Mouse (Mus musculus): ENCODE results near the gene Gpx8.

Gpx8 gene

DNA sequence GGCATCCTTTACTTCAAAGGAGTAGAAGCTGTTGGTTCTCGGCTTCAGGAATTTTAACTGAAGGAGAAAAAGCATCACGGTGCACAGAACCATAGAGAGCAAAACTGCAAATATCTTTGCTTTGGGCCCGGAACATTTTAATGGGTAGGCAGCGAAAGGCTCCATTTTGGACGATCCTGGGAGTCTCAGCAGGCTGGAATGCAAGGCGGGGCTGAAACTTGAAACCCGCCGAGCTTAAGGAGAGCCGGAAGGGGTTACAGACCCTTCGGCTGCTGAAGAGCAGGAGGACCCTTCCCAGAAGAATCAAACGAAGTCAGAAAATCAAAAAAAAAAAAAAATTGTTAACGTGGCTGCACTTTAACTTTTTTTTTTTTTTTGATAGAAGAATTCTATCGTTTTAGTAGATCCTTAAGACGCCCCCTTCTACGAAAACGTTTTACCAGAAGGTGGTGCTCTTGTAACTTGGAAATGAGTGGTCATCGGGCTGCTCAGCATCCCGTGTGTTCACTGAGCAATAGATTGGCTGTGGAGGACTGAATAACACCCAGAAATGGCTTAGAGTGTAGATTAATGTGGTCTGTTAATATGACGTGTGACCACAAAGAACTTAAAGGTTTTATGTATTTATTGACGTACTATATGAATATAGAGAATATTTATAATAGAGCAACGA lies at the start of gene Gpx8:
Gpx8 (minus strand) TSS at position 200 of the 673 bp plus-strand sequence.
- in situ Hi-C loops (cut with MboI, MseI): loop anchor here (5.0 to 10.0 kb wide), 3 partner anchors 182 to 211 kb away; no protein-coding TSS in a partner anchor

- in situ Hi-C loops (cut with MboI, MseI): loop anchor here in 1 of 2 experiments (10.0 kb wide), 1 partner anchor 1920 kb away; no protein-coding TSS in a partner anchor
These were observed 48.4 kb upstream of the Gpx8 start for GRCm38 (mm10) chr13:113094618-113095017.

- in situ Hi-C loops (cut with MboI, MseI): loop anchor here in 1 of 2 experiments (10.0 kb wide), 1 partner anchor 1916 kb away; no protein-coding TSS in a partner anchor
These were observed 44.3 kb upstream of the Gpx8 start for GRCm38 (mm10) chr13:113090489-113090888.

DNA sequence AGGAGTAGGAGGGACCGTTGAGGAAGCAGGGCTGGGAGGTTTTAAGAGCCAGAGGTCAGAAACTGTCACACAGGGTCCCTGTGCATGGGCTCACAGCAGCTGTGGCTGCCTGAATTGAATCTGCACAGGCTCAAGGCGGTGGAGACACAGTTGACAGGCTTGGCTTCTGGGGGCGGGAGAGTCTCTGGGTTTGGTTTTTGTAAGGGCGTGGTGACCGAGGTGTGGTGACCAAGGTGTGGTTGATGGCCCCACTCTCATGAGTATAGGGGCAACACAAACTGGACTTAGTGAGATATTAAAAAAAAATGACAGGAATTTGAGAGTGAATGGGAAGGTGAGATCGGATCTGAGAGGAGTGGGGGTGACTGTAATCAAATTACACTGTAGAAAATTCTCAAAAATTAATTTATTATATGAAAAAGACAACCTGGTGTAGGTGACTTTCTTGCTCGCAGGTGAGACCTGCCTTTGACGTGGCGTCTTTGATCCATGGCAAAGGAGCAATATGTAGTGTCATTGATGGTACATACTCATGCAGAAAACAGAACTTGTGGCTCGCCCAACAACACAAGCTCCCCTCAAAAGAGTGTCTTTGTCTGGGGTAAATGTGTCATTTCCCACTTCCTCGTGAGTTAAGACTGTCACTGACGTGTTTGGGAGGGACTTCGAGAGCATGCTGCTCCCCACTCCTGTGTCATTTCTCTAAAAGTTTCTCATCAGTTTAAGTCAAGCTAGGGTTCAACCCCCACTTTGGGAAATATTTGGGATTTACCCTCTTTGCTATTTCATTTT lies 41.2 kb upstream of the Gpx8 start:
- in situ Hi-C loops (cut with MboI, MseI): loop anchor here in 1 of 2 experiments (10.0 kb wide), 1 partner anchor 347 kb away; no protein-coding TSS in a partner anchor

- in situ Hi-C loops (cut with MboI, MseI): loop anchor here in 1 of 2 experiments (10.0 kb wide), 1 partner anchor 350 kb away; no protein-coding TSS in a partner anchor
These were observed 38.5 kb upstream of the Gpx8 start for GRCm38 (mm10) chr13:113084732-113085131.

DNA sequence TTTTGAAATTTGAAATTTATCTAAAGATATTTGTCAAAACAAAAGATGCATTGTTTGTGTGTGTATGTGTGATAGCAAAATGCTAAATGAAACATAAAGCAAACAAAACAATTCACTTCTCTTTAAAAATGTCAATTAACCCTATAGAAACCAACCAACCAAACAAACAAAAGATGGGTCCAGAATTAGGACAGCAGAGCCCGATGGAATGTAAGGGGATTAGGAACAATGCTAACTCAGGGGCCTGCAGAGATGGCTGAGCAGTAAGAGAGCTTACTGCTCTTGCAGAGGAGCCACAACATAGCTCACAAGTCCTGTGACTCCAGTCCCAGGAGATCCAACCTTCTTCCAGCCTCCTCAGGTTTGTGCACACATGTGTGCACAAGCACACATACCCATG lies 35.9 kb upstream of the Gpx8 start:
- in situ Hi-C loops (cut with MboI, MseI): loop anchor here in 1 of 2 experiments (10.0 kb wide), 1 partner anchor 353 kb away; no protein-coding TSS in a partner anchor

DNA sequence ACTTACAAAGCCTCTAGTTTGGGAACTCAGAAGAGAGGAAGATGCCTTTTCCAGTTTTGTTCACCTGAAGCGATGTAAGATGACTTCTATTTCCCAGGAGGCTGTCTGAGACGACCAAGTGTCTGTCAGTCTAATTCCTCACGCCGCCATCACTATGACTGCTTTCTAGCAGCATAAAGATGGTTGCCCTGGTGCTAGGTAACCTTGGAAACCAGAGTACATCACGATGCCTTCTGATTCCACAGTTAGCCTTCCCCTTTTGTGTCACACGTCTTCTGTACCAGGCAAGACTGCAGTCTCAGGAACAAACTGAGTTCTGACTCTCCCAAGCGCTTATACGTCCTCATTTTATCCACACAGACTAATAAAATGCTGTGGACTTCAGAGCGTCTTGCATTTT lies 32.8 kb upstream of the Gpx8 start:
- in situ Hi-C loops (cut with MboI, MseI): loop anchor here in 1 of 2 experiments (10.0 kb wide), 1 partner anchor 176 kb away; no protein-coding TSS in a partner anchor

- in situ Hi-C loops (cut with MboI, MseI): no loop called here
These were observed 18.3 kb upstream of the Gpx8 start for GRCm38 (mm10) chr13:113064542-113064941.

GRCm38 (mm10) chr13:113061746-113062145 lies 15.5 kb upstream of the Gpx8 start:
- in situ Hi-C loops (cut with MboI, MseI): no loop called here

GRCm38 (mm10) chr13:113055826-113056225 lies 9.6 kb upstream of the Gpx8 start:
- in situ Hi-C loops (cut with MboI, MseI): no loop called here

DNA sequence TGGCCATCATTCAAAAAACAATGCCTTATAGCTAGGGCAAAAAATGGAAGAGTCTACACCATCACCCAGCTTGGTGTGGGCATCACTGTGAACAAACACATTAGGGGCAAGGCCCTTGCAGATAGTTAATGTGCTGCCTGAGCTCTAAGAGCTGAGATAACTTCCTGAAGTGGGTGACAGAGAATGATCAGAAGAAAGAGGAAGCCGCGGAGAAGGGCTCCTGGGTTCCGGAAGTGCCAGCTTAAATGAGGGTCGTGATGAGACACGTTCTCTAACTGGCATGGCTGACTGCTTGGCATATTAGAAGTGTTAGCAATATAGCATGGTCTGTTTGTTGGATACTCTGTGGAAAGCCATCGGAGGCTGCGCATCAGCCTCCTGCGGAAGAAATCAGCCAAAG lies 8.0 kb upstream of the Gpx8 start:
- in situ Hi-C loops (cut with MboI, MseI): no loop called here

DNA sequence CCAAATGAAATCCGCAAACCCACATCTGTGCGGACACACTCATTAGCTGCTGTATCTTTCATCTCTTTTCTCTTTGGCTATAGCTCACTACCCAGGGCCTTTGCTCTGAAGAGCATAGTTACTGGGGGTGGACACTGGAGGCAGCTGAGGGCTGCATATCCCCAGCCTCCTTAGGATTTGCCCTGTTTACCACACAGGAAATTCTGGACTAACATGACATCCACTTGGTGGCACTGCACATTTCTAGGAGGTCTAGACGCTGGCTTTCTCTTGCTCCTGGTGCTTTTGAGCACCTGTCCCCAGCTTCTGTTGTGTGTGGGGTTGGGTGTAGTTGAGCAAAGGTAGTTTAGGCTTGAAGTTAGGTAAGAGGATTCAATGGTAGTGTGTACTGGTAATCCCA lies 1.4 kb upstream of the Gpx8 start:
- in situ Hi-C loops (cut with MboI, MseI): loop anchor here (5.0 to 10.0 kb wide), 3 partner anchors 183 to 210 kb away; no protein-coding TSS in a partner anchor

DNA sequence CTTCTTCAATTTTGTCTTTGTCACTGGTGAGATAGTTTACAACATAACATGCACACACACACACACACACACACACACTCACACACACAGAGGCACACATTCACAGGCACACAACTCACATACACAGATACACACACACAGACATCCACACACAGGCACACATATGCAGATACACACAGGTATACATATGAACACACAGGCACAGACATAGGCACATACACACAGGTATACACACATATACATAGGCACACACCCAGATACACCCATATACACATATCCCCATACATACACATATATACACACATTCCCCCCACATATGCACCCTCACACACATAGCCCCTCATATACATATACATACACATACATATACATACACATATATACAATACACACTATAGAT lies 808 bp upstream of the Gpx8 start:
- in situ Hi-C loops (cut with MboI, MseI): loop anchor here (5.0 to 10.0 kb wide), 3 partner anchors 182 to 210 kb away; no protein-coding TSS in a partner anchor

- in situ Hi-C loops (cut with MboI, MseI): loop anchor here (5.0 to 10.0 kb wide), 3 partner anchors 181 to 212 kb away; no protein-coding TSS in a partner anchor
These were observed 626 bp downstream of the Gpx8 start for GRCm38 (mm10) chr13:113045458-113046110.

GRCm38 (mm10) chr13:113044876-113045275 lies 1.3 kb downstream of the Gpx8 start:
- in situ Hi-C loops (cut with MboI, MseI): loop anchor here (5.0 to 10.0 kb wide), 3 partner anchors 180 to 212 kb away; no protein-coding TSS in a partner anchor

DNA sequence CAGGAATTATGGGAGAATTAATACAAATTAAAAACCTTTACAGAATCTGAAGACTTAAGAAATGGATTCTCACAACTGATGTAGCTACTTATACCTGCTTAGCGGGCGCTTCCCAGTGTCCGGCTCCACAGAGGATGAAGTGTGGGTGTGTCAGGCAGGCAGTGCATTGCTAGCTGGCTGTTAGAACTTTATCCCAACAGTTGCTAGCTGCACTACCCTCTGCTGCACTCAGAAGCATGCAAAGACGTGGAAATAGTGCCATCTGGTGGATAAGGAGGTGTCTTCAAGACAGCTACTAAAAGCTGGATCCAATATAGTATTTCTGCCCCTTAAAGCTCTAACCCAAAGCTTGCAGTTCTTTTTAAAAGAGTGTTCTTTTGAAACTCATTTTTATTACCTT lies 10.4 kb downstream of the Gpx8 start:
- in situ Hi-C loops (cut with MboI, MseI): loop anchor here (5.0 to 10.0 kb wide), 4 partner anchors 51 to 354 kb away; partner anchors contain the start of genes Ccno (in 1 of the 2), Dhx29 (in 1 of the 2) and Mtrex (in 1 of the 2)

DNA sequence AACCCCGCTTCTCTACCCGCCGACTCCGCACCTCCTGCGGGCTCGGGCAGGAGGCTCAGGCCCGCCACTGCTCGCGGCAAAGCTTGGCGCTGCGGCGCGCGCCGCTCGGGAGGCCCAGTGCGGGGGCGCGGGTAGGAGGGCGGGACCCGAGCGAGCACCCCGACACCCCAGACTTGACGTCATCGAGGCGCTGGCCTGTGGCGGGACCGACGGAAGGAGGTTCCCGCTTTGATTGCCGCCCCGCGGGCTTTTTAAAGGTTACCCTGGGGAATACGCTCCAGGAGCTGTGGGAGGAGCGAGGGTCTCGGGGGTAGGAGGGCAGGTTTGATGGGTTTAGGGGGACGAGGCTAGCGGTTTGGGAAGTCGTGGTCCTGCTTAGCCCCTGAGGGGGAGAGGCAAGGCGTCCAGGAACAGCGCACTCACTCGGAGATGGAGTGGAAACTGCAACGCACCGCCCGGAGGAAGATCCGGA lies 11.2 kb downstream of the Gpx8 start, which contains the start of gene Cdc20b:
Cdc20b (plus strand) TSS at position 162 of the 472 bp plus-strand sequence.
- in situ Hi-C loops (cut with MboI, MseI): loop anchor here (5.0 to 10.0 kb wide), 5 partner anchors 38 to 353 kb away; partner anchors contain the start of genes Ccno (in 1 of the 2), Dhx29 (in 1 of the 2) and Mtrex (in 1 of the 2)

- in situ Hi-C loops (cut with MboI, MseI): loop anchor here (5.0 to 10.0 kb wide), 2 partner anchors 37 to 50 kb away; partner anchors contain the start of gene Ccno (in 1 of the 2)
These were observed 11.8 kb downstream of the Gpx8 start for GRCm38 (mm10) chr13:113034271-113034886.

DNA sequence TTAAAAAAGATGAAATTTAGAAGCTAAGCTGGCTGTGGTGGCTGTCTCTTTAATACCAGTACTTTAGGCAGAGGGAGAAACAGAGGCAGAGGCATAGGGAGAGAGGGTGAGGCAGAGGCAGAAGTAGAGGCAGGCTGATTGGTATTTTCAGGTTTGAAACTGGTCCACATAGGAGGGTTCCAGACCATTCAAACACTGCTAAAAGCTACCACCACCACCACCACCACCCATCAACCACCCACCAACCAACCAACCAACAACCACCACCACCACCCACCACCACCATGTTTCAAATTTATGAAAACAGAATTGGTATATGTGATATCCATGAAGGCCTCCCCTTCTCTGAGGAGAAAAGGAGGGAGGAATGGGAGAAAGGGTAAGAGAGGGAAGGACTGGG lies 13.4 kb downstream of the Gpx8 start:
- in situ Hi-C loops (cut with MboI, MseI): loop anchor here (5.0 to 10.0 kb wide), 2 partner anchors 36 to 48 kb away; partner anchors contain the start of gene Ccno (in 1 of the 2)
